Mouse (Mus musculus): ENCODE results near the gene Mup3. TPM values are rescaled to one million over a fixed set of nuclear protein-coding genes. Genes with fewer than 3 reads are reported as not detected.
"Not testable (repeated sequence)": the region's sequence is repeated elsewhere in the genome, so short reads cannot be mapped to it uniquely, and the experiment has no call there.

The Mup3 gene
- 1 to 10 TPM in 1 of 2 experiments, not detected in 1; 2.2 TPM for total RNA-seq (2021)
- long read RNA-seq, experiment 1, result 0 reads
- long read RNA-seq, experiment 2, result 0 reads

GRCm38 (mm10) chr4:62087241-62087640 lies at the start of gene Mup3:
TSS of gene Mup3 (minus strand) at chr4:62087342.
- DNase-seq, result no peak

- no peak for DNase-seq
Observed at GRCm38 (mm10) chr4:62133706-62134105, 46.6 kb upstream of the Mup3 start.

- not testable (repeated sequence) for DNase-seq
Observed at GRCm38 (mm10) chr4:62103366-62103765, 16.2 kb upstream of the Mup3 start.

GRCm38 (mm10) chr4:62087953-62088352 lies 811 bp upstream of the Mup3 start:
- DNase-seq, result no peak

GRCm38 (mm10) chr4:62082755-62083154 lies 4.4 kb downstream of the Mup3 start:
- no peak for DNase-seq

- DNase-seq, result no peak
Observed at GRCm38 (mm10) chr4:62075126-62075525, 12.0 kb downstream of the Mup3 start.

GRCm38 (mm10) chr4:62054780-62055179 lies 32.4 kb downstream of the Mup3 start:
- DNase-seq, result not testable (repeated sequence)

GRCm38 (mm10) chr4:62054058-62054457 lies 33.1 kb downstream of the Mup3 start, which contains the start of gene Mup20:
TSS of gene Mup20 (minus strand) at chr4:62054158.
- not testable (repeated sequence) for DNase-seq

Other genes with a start within 250 kb of the Mup3 start
- not detected for gene Mup20, start 33.2 kb downstream of the Mup3 start, total RNA-seq (2021)
- gene Mup21, start 63.5 kb upstream of the Mup3 start, total RNA-seq (2021), result not detected
- gene Zfp37, start 143.7 kb upstream of the Mup3 start, total RNA-seq (2021), result 1 to 10 TPM in 1 of 2 experiments, under 1 TPM in 1; 0.86 to 1.2 TPM
- gene Slc31a2, start 175.2 kb upstream of the Mup3 start, total RNA-seq (2021), result 1 to 10 TPM; 3.9 to 4.6 TPM